Mouse (Mus musculus) stomach, embryonic 14.5 days (tissue): ENCODE measurements around the gene Abhd17c. TPM values are rescaled to one million over a fixed set of nuclear protein-coding genes. Genes with fewer than 3 reads are reported as not detected.

Experiments
- ATAC-seq: fragments of 200-750 bp; cut with Nextera tagmentation; 2 replicates; pipeline ENCODE4 v1.8.0; 2017; ENCODE audit warnings: low read depth, moderate TSS enrichment; ENCODE audit not compliant: insufficient number of reproducible peaks, insufficient read depth, low FRiP score
- H3K27ac ChIP-seq: fragments of 300-500 bp; sonication (generic); 2 replicates; pipeline ENCODE4 v1.5.1; 2014; ENCODE audit warnings: mild to moderate bottlenecking, low read length, moderate library complexity, mixed read lengths
- H3K27me3 ChIP-seq: fragments of 300-500 bp; sonication (generic); 2 replicates; pipeline ENCODE4 v1.6.1; 2014; ENCODE audit warnings: low read length, control low read depth, mixed read lengths; ENCODE audit not compliant: control insufficient read depth, insufficient read depth
- H3K36me3 ChIP-seq: fragments of 300-500 bp; sonication (generic); 2 replicates; pipeline ENCODE4 v1.6.1; 2014; ENCODE audit warnings: mild to moderate bottlenecking, control low read depth, low read length, moderate library complexity, mixed read lengths; ENCODE audit not compliant: control insufficient read depth, insufficient read depth
- H3K4me1 ChIP-seq: fragments of 300-500 bp; sonication (generic); 2 replicates; pipeline ENCODE4 v1.6.1; 2014; ENCODE audit warnings: low read length, control low read depth, mixed read lengths; ENCODE audit not compliant: control insufficient read depth, insufficient read depth
- H3K4me2 ChIP-seq: fragments of 300-500 bp; sonication (generic); replicated peaks from 2 replicates; pipeline ENCODE4 v1.6.1; 2014; ENCODE audit warnings: low read depth, low read length, control low read depth
- H3K4me3 ChIP-seq: fragments of 300-500 bp; sonication (generic); 2 replicates; pipeline ENCODE4 v1.5.1; 2014; ENCODE audit warnings: low read depth, low read length, control low read depth
- H3K9ac ChIP-seq: fragments of 300-500 bp; sonication (generic); replicated peaks from 2 replicates; pipeline ENCODE4 v1.6.1; 2014; ENCODE audit warnings: low read depth, mild to moderate bottlenecking, control low read depth, low read length, moderate library complexity, mixed read lengths
- H3K9me3 ChIP-seq: fragments of 300-500 bp; sonication (generic); 2 replicates; pipeline ENCODE4 v1.6.1; 2016; ENCODE audit warnings: low read depth, low read length, control low read depth; ENCODE audit not compliant: control insufficient read depth
- WGBS: fragments of 180-500 bp; shearing (Covaris S2); extraction: QIAGEN DNeasy Blood & Tissue Kit; methylation state at CpG from one replicate; pipeline ENCODE4 v1.1.7; 2014; 5-methylcytosine and 5-hydroxymethylcytosine counted together
- polyA plus RNA-seq: library from polyadenylated mRNA; unstranded; fragments of >200 nt; fragmentation: Nextera tagmentation; extraction: Ambion mirVana; gene quantifications from 2 replicates; pipeline ENCODE4 v1.2.1, GENCODE M21; 2014

The Abhd17c gene
- 13.5 and 14.3 TPM in 2 replicates for polyA plus RNA-seq

DNA sequence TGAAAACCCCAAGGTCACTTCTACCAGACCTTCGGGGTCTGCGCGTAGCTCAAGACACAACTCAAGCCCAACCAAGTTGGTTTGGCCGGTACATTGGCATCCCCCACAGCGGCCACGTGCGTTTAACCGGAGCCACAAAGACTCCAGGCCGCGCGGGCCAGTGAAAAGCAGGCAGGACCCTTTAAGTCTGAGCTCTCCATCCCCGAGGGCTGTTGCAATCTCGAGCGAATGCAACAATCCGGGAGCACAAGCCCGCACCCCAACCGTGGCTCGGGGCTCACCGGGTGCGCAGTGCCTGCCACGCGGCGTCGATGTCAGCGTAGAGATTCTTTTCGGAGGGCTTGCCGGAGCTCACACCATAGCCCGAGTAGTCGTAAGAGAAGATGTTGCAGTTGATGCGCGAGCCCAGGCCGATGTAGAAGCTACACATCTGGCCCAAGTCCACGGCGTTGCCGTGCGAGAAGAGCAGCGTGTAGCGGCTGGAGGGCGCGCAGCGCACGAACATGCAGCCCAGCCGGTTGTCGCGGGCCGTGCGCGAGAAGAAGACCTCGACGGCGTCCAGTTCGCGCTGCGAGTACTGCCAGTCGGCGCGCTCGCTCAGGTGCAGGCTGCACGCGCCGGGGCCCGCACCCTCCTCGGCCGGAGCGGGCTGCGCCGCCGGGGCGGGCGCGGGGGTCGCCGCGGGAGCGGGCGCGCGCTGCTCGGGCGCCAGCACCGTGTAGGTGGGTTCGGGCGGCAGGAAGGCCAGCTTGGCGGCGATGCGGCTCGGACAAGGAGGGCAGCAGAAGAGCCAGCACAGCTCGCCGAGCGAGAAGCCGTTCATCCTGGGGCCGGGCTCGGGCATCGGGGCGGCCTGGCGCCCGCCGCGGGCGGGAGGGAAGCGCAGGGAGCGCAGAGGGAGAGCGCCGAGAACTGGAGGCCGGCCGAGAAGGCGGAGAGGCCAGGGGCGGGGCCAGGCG is at the start of gene Abhd17c:
Gene Abhd17c (minus strand): TSS at position 893 of the 959 bp plus-strand sequence.
- WGBS = under 1% methylated on average over 94 of the region's 109 CpGs
- peak within 1 kb of the TSS; percentile 73 for H3K4me3 ChIP-seq
- no peaks in the 10 kb centered on the region for H3K27me3 ChIP-seq
- H3K9ac ChIP-seq = peak within 1 kb of the TSS; percentile 88
- no peaks in the 10 kb centered on the region for H3K36me3 ChIP-seq
- peak within 1 kb of the TSS; percentile 91 for H3K4me2 ChIP-seq
- peak; percentile 62 for ATAC-seq
- H3K9me3 ChIP-seq = no peaks in the 10 kb centered on the region
- H3K4me1 ChIP-seq = peaks cover 12% of the 10 kb centered on the region
- H3K27ac ChIP-seq = peak within 1 kb of the TSS; percentile 94

DNA sequence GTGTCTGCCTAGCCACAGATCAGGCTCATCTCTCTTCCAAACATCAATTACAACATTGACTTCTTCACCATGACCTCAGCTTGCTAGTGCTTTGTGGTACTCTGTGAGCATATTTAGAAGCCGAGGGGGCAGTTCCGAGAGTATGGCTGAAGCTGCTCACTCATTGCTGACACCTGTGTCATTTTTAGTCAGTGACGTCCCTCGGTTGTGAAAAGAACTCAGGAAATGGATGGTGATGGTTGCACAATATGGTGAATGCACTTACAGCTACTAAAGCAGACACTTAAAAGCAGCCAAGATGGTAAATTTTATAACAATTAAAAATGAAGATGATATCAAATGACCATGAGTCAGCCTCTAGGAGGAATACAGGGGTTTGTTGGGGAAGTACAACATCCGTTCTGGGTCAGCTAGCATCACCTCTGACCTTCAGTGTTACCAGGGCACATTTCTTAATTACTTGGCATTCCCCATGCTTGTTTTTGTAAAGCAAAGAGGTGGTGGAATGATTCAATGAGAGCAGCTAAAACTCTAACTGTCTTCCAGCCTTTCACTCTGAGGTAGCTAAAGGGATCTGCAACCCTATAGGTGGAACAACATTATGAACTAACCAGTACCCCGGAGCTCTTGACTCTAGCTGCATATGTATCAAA is 45.6 kb upstream of the Abhd17c start:
- H3K4me1 ChIP-seq = no peaks in the 10 kb centered on the region
- no peak overlapping the region for H3K27ac ChIP-seq
- no peak overlapping the region for H3K4me2 ChIP-seq
- H3K27me3 ChIP-seq = no peaks in the 10 kb centered on the region
- H3K4me3 ChIP-seq = no peak overlapping the region
- H3K9me3 ChIP-seq = no peaks in the 10 kb centered on the region
- H3K36me3 ChIP-seq = no peaks in the 10 kb centered on the region
- H3K9ac ChIP-seq = no peak overlapping the region
- 78% methylated on average over 6 of the region's 6 CpGs for WGBS
- ATAC-seq = no peak

DNA sequence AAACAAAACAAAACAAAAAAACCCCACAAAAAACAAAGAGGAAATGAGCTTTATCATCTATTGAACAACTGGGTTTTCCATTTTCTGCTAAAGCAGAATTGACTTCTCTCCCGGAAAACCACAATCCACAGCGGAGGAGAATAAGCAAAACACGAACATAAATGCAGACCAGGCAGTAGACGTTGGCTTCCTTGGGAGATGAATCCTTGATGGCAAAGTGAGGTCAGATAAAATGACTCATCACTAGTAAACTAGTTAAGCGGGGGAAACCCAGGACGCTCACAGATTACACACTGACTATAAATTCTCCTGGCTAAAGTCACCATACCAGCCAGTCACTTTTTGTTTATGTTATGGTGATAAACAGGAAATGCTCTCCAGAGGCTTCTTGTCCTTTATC is 44.5 kb upstream of the Abhd17c start:
- WGBS = 63% methylated on average over 6 of the region's 6 CpGs
- no peak overlapping the region for H3K4me2 ChIP-seq
- ATAC-seq = no peak
- H3K9me3 ChIP-seq = no peaks in the 10 kb centered on the region
- H3K27ac ChIP-seq = no peak overlapping the region
- H3K4me1 ChIP-seq = no peaks in the 10 kb centered on the region
- H3K9ac ChIP-seq = no peak overlapping the region
- no peak overlapping the region for H3K4me3 ChIP-seq
- no peaks in the 10 kb centered on the region for H3K27me3 ChIP-seq
- no peaks in the 10 kb centered on the region for H3K36me3 ChIP-seq

DNA sequence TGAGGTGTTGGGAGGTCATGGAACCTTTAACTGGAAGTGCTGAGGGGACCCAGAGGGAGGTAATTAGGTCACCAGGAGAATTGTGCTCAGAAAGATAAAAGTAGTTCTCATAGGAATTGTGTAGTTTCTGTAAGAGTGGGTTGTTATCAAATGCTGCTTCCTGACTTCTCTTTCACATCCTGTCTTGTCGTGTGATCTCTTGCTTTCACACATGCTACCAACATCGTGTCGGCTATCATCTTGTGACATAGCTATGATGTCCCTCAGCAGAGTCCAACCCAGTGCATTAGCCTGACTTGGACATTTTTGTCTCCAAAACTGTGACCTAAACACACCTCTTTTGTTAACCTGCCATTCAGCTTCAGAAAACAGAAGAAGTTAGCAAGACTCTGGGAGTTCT is 40.6 kb upstream of the Abhd17c start:
- no peaks in the 10 kb centered on the region for H3K36me3 ChIP-seq
- no peak overlapping the region for H3K4me3 ChIP-seq
- no peaks in the 10 kb centered on the region for H3K9me3 ChIP-seq
- H3K27ac ChIP-seq = no peak overlapping the region
- H3K27me3 ChIP-seq = no peaks in the 10 kb centered on the region
- ATAC-seq = no peak
- H3K9ac ChIP-seq = no peak overlapping the region
- H3K4me1 ChIP-seq = no peaks in the 10 kb centered on the region
- 91% methylated on average over 3 of the region's 3 CpGs for WGBS
- H3K4me2 ChIP-seq = no peak overlapping the region

DNA sequence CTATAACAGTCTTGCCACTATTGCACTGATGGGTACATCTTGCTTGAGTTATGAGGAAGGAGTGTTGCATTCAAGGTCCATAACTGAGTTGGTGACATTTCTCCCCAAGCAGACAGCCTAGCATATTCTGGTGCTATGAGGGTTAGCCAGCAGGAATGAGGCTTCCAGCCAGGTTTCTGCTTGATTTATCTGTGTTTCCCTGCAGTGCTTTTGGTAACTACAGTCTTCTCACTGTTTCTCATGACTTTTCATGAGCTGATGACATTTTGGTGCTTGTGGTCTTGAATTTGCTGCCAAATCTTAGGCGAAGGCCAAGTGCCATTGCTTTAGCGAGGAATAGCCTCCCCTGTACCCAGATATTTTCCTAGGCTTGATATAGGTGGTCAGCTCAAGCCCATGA is 39.8 kb upstream of the Abhd17c start:
- ATAC-seq = no peak
- WGBS = 85% methylated on average over 2 of the region's 2 CpGs
- no peaks in the 10 kb centered on the region for H3K4me1 ChIP-seq
- H3K4me2 ChIP-seq = no peak overlapping the region
- H3K9me3 ChIP-seq = no peaks in the 10 kb centered on the region
- H3K27ac ChIP-seq = no peak overlapping the region
- no peak overlapping the region for H3K4me3 ChIP-seq
- no peaks in the 10 kb centered on the region for H3K27me3 ChIP-seq
- no peaks in the 10 kb centered on the region for H3K36me3 ChIP-seq
- no peak overlapping the region for H3K9ac ChIP-seq

DNA sequence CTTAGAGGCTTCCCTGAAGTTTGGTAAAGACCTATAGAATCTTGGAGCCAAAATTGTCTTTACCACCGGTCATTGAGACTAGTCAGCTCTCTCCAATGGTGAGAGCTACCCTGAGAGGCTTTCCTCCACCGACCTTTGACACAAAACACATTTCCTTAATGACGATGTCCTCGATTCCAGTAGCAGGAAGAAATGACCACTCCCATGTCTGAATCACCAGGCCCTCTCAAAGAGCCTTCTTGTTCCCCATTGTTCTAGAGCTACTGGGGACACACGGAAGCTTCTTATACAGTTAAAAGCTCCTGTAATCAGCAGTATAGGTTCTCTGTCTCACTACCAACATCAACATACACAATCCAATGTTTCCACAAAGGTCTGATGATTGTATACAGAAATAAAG is 36.5 kb upstream of the Abhd17c start:
- H3K4me1 ChIP-seq = no peaks in the 10 kb centered on the region
- H3K9me3 ChIP-seq = no peaks in the 10 kb centered on the region
- H3K36me3 ChIP-seq = no peaks in the 10 kb centered on the region
- WGBS = 69% methylated on average over 5 of the region's 5 CpGs
- H3K27ac ChIP-seq = no peak overlapping the region
- no peak overlapping the region for H3K4me2 ChIP-seq
- ATAC-seq = no peak
- H3K4me3 ChIP-seq = no peak overlapping the region
- H3K9ac ChIP-seq = no peak overlapping the region
- no peaks in the 10 kb centered on the region for H3K27me3 ChIP-seq

DNA sequence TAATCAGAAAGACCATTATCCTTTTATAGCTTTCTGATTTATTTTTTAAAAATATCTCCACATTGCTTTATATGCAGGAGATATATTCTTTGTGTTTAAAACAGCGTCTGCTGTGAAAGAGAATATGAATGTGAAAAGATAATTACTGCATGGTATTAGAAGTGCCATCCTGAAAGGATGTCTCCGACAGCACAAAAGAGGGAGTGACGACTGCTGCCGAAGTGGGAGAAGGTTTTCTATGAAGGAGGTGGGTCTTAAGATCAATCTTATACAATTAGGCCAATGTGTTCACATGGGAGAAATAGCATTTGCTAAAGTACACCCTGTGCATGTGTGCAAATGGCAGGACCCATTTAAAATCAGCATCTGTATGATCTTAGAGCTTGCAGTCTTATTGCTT is 33.5 kb upstream of the Abhd17c start:
- Histone ChIP-seq H3K27ac (no peak overlapping the region), H3K4me1 (no peaks in the 10 kb centered on the region), H3K9ac (no peak overlapping the region), H3K4me3 (no peak overlapping the region), H3K36me3 (no peaks in the 10 kb centered on the region), H3K27me3 (no peaks in the 10 kb centered on the region), H3K4me2 (no peak overlapping the region), H3K9me3 (no peaks in the 10 kb centered on the region)
- ATAC-seq = no peak
- 76% methylated on average over 4 of the region's 4 CpGs for WGBS

DNA sequence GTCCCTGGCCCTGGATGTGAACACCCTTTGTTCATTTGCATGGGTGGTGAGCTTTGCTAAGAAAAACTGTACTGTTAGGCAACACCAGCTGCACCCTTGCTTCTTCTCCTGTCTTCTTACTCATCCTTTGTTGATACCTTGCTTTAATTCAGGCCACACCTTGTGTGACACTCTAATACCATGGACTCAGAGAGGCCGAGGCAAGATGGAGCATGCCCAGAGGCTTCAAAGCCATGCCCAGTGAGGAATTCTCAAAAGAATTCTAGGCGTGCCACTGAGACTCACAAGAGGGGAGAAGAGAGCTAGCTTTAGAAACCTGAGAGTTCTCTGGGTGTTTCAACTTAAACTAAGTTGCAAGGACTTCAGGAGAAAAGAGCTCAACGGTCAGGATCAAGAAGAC is 33.0 kb upstream of the Abhd17c start:
- no peak overlapping the region for H3K4me3 ChIP-seq
- H3K27me3 ChIP-seq = no peaks in the 10 kb centered on the region
- H3K9me3 ChIP-seq = no peaks in the 10 kb centered on the region
- no peaks in the 10 kb centered on the region for H3K4me1 ChIP-seq
- no peak for ATAC-seq
- no peak overlapping the region for H3K27ac ChIP-seq
- no peak overlapping the region for H3K4me2 ChIP-seq
- no peak overlapping the region for H3K9ac ChIP-seq
- WGBS = 62% methylated on average over 3 of the region's 3 CpGs
- H3K36me3 ChIP-seq = no peaks in the 10 kb centered on the region
